Mouse (Mus musculus) lung, postnatal 0 days (tissue): Measurements from ENCODE around the gene Nav1. TPM values are rescaled to one million over a fixed set of nuclear protein-coding genes. Genes with fewer than 3 reads are reported as not detected.

Source experiments
- ATAC-seq: fragments of 200-750 bp; cut with Nextera tagmentation; 2 replicates; pipeline ENCODE4 v1.8.0; 2017; ENCODE audit warnings: moderate library complexity
- DNase-seq: peaks from one replicate; pipeline ENCODE4 v3.0.0-alpha.2; 2016; ENCODE audit warnings: low spot score
- H3K27ac ChIP-seq: fragments of 300-500 bp; sonication (generic); 2 replicates; pipeline ENCODE4 v1.5.1; 2014; ENCODE audit warnings: antibody characterized with exemption, mild to moderate bottlenecking, low read length, mixed read lengths
- H3K27me3 ChIP-seq: fragments of 300-500 bp; sonication (generic); replicated peaks from 2 replicates; pipeline ENCODE4 v1.6.1; 2014; ENCODE audit warnings: low read length, mixed read lengths; ENCODE audit not compliant: insufficient read depth
- H3K36me3 ChIP-seq: fragments of 300-500 bp; sonication (generic); 2 replicates; pipeline ENCODE4 v1.6.1; 2014; ENCODE audit warnings: low read length, mixed read lengths; ENCODE audit not compliant: insufficient read depth
- H3K4me1 ChIP-seq: fragments of 300-500 bp; sonication (generic); 2 replicates; pipeline ENCODE4 v1.6.1; 2014; ENCODE audit warnings: antibody characterized with exemption, low read depth, low read length, mixed read lengths; ENCODE audit not compliant: insufficient read depth
- H3K4me2 ChIP-seq: fragments of 300-500 bp; sonication (generic); replicated peaks from 2 replicates; pipeline ENCODE4 v1.6.1; 2014; ENCODE audit warnings: low read depth, mild to moderate bottlenecking, low read length, moderate library complexity, mixed read lengths
- H3K4me3 ChIP-seq: fragments of 300-500 bp; sonication (generic); 2 replicates; pipeline ENCODE4 v1.5.1; 2014; ENCODE audit warnings: low read depth, low read length
- H3K9ac ChIP-seq: fragments of 300-500 bp; sonication (generic); replicated peaks from 2 replicates; pipeline ENCODE4 v1.6.1; 2014; ENCODE audit warnings: low read depth, mild to moderate bottlenecking
- H3K9me3 ChIP-seq: fragments of 300-500 bp; sonication (generic); 2 replicates; pipeline ENCODE4 v1.6.1; 2016; ENCODE audit warnings: low read length, mixed read lengths
- CTCF ChIP-seq: IDR thresholded peaks from 2 replicates; pipeline ENCODE4 v1.5.1; 2016; ENCODE audit warnings: antibody characterized with exemption, mild to moderate bottlenecking
- EP300 ChIP-seq: IDR thresholded peaks from 2 replicates; pipeline ENCODE4 v1.6.1; 2016; ENCODE audit warnings: antibody characterized with exemption, mild to moderate bottlenecking, control low read depth
- WGBS: fragments of 180-500 bp; shearing (Covaris S2); extraction: QIAGEN DNeasy Blood & Tissue Kit; methylation state at CpG from one replicate; pipeline ENCODE4 v1.1.7; 2014; 5-methylcytosine and 5-hydroxymethylcytosine counted together
- polyA plus RNA-seq: library from polyadenylated mRNA; unstranded; fragments of >200 nt; fragmentation: Nextera tagmentation; extraction: Ambion mirVana; gene quantifications from 2 replicates; pipeline ENCODE4 v1.2.1, GENCODE M21; 2015

Nav1 gene
- polyA plus RNA-seq, 1 experiment from 2014 or later: 5.7 TPM

DNA sequence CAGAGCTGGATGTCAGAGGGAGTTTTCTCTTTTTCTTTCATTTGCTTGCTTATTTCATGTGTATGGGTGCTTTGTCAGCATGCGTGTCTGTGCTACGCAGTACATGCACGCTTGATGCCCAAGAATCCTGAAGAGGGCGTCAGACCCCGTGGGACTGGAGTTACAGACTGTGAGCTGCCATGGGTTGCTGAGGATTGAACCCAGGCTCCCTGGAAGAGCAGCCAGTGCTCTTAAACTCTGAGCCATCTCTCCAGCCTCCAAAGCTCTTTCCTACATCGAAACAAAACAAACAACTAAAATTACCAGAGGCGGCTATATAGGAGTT is 131.6 kb downstream of the Nav1 start:
- no peak overlapping the region for H3K4me2 ChIP-seq
- TF ChIP-seq CTCF (0 out of 2 replicates have a peak, but pooled peaks have one; percentile 9), EP300 (no peak)
- DNase-seq: no peak
- H3K9ac ChIP-seq: no peak overlapping the region
- no peak overlapping the region for H3K4me3 ChIP-seq
- no peak overlapping the region for H3K27ac ChIP-seq
- H3K27me3 ChIP-seq: no peaks in the 10 kb centered on the region
- no peaks in the 10 kb centered on the region for H3K36me3 ChIP-seq
- WGBS: 70% methylated on average over 7 of the region's 7 CpGs
- H3K9me3 ChIP-seq: no peaks in the 10 kb centered on the region
- no peak for ATAC-seq
- H3K4me1 ChIP-seq: no peaks in the 10 kb centered on the region

DNA sequence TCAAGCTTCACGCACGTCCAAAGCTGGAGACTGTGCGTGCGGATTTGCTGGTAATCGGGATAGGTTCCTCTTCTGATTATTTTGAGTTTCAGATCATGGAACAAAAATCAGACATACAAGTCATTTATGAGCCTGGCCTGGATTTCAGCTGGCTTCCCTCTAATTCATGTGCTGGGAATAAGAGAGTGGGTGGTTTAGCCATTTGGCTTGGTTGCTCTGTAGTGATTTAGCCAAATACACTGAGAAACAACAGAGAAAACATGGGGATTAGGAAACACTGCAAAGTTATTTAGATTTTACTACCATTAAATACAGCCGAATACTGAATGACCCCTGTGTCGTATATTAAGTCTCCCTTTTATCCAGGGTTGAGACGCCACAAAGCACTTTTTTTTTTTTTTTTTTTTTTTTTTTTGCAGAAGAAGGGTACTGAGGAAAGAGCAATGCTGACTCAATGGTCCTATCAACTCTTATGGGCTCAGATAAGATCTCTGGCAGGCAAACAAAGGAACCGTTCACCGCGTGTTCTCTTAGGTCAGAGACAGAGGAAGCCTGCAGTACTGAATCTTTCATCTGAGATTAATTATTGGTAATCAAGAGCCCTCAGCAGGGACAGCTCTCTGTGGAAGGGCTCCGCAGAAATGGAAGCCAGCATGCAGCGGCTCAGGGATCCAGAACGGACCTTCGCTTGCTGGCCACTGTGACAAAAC is 132.1 kb downstream of the Nav1 start:
- Histone ChIP-seq H3K4me3 (no peak overlapping the region), H3K27ac (no peak overlapping the region), H3K4me2 (no peak overlapping the region), H3K36me3 (no peaks in the 10 kb centered on the region), H3K4me1 (no peaks in the 10 kb centered on the region), H3K27me3 (no peaks in the 10 kb centered on the region), H3K9ac (no peak overlapping the region), H3K9me3 (no peaks in the 10 kb centered on the region)
- WGBS: 56% methylated on average over 15 of the region's 15 CpGs
- no peak for DNase-seq
- TF ChIP-seq EP300 (no peak), CTCF (no peak)
- ATAC-seq: no peak

DNA sequence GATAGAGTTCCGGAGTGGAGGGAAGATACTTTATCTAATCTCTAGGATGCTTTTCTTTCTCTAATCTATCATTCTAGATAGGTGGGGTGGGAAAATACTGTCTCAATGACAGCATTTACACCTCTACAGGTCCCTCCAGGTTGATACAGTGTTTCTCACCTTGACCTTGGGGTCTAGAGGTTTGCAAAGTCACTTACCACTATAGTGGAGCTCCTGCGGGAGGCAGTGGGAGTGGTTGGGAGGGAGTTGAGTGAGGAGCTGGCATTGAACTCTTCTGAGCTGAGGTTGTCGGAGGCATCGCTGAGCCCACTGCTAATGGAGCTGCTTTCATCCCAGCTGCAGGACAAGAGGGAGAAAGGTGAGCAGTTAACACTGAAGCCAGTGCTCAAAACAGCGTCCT is 134.6 kb downstream of the Nav1 start:
- Histone ChIP-seq H3K4me1 (no peaks in the 10 kb centered on the region), H3K4me3 (no peak overlapping the region), H3K36me3 (no peaks in the 10 kb centered on the region), H3K27me3 (no peaks in the 10 kb centered on the region), H3K9me3 (no peaks in the 10 kb centered on the region), H3K27ac (no peak overlapping the region), H3K9ac (no peak overlapping the region), H3K4me2 (no peak overlapping the region)
- TF ChIP-seq CTCF (no peak), EP300 (no peak)
- ATAC-seq (no peak), DNase-seq (no peak)
- WGBS: 72% methylated on average over 5 of the region's 5 CpGs

DNA sequence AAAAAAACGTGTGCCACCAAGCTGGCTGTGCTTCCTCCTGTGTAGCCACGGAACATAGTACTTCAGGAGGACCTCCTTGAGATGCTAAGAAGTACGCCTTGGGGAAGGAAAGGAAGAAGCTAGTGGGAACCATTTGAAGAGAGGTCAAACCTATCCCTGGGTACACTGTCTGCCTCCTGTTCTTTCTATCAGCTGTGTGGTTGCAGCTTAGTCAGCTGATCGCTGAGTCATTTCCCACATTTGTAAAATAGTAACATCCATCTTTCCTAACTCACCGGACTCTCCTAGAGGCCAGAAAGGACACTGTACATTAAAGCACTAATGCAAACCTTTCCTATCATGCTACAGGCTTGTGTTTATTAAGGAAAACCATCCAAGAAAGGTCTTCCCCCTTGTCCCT is 135.4 kb downstream of the Nav1 start:
- Histone ChIP-seq H3K9me3 (no peaks in the 10 kb centered on the region), H3K4me2 (no peak overlapping the region), H3K4me1 (no peaks in the 10 kb centered on the region), H3K9ac (no peak overlapping the region), H3K27me3 (no peaks in the 10 kb centered on the region), H3K27ac (no peak overlapping the region), H3K4me3 (no peak overlapping the region), H3K36me3 (no peaks in the 10 kb centered on the region)
- WGBS: 55% methylated on average over 5 of the region's 5 CpGs
- ATAC-seq: no peak
- DNase-seq: no peak
- no peak for TF ChIP-seq CTCF
- TF ChIP-seq EP300: no peak

DNA sequence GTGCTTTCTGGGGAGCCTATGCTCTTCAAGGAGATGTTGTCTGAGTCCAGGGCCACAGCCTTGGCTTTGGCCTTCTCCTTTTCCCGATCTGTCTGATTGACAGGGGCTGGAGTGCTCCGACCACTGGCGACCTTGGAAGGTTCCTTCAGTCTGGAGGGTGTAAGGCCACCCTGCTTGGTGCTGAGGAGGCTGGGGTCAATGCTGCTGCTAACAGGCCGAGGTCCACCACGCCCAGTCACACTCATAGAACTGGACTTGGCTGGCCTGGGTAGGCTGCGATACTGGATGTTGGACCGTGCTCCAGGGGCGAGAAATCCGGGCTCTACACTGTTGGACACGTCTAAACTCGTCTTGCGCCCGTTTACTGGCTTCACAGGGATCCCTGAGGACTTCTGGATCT is 136.5 kb downstream of the Nav1 start:
- H3K27ac ChIP-seq: no peak overlapping the region
- H3K9ac ChIP-seq: no peak overlapping the region
- TF ChIP-seq CTCF (no peak), EP300 (no peak)
- H3K36me3 ChIP-seq: no peaks in the 10 kb centered on the region
- no peaks in the 10 kb centered on the region for H3K4me1 ChIP-seq
- DNase-seq: no peak
- ATAC-seq: no peak
- H3K4me3 ChIP-seq: no peak overlapping the region
- H3K27me3 ChIP-seq: no peaks in the 10 kb centered on the region
- H3K4me2 ChIP-seq: no peak overlapping the region
- H3K9me3 ChIP-seq: no peaks in the 10 kb centered on the region
- WGBS: 91% methylated on average over 13 of the region's 13 CpGs

DNA sequence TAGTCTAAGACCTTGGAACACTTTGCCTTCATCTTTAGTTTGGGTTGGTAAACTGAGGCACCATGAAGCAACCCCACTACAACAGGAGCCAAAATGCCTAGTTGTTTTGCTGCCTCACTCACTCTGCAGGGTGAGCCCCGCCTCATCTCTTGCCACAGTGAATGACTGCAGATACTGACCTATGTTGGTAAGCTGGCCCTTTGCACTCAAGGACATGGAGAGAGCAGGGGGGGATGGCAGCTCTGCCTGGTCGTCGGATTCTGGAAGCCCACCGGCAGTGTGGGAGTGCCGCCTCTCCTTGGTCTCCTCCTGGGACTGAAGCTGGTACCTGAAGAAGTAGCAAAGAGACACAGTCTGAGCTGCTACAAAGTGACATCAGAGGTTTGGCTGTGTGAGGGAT is 139.6 kb downstream of the Nav1 start:
- 0 out of 2 replicates have a peak, but pooled peaks cover 4% of the 10 kb centered on the region for H3K4me1 ChIP-seq
- ATAC-seq (no peak), DNase-seq (no peak)
- no peaks in the 10 kb centered on the region for H3K36me3 ChIP-seq
- 91% methylated on average over 5 of the region's 5 CpGs for WGBS
- H3K27ac ChIP-seq: no peak overlapping the region
- no peak overlapping the region for H3K4me3 ChIP-seq
- H3K27me3 ChIP-seq: no peaks in the 10 kb centered on the region
- no peak overlapping the region for H3K9ac ChIP-seq
- no peaks in the 10 kb centered on the region for H3K9me3 ChIP-seq
- TF ChIP-seq EP300 (no peak), CTCF (no peak)
- H3K4me2 ChIP-seq: no peak overlapping the region

DNA sequence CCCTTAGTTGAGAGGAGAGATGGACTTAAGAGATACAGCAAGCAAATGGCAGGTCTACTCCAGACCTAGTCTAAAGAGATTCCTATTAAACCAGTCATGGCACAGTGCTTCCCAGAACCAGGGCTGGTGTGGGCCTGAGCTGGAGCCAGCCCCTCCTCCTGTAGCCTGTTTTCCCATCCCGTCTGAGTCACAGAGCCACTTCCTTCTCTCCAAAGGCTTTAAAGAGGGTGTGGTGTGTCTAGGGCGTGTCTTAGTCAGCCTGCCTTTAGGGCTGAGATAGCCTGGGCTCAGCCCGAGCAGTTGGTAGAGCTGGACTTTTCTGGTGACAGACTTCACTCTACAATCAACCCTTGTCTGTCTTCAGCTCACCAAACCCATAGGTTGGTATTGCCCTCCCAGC is 140.2 kb downstream of the Nav1 start:
- H3K9me3 ChIP-seq: no peaks in the 10 kb centered on the region
- peak; percentile 18 for DNase-seq
- peak; percentile 45 for ATAC-seq
- no peak overlapping the region for H3K27ac ChIP-seq
- H3K9ac ChIP-seq: no peak overlapping the region
- peaks cover 4% of the 10 kb centered on the region; the same call in 1 of the 2 replicates for H3K4me1 ChIP-seq
- 57% methylated on average over 3 of the region's 3 CpGs for WGBS
- no peaks in the 10 kb centered on the region for H3K27me3 ChIP-seq
- no peaks in the 10 kb centered on the region for H3K36me3 ChIP-seq
- no peak overlapping the region for H3K4me2 ChIP-seq
- H3K4me3 ChIP-seq: no peak overlapping the region
- TF ChIP-seq CTCF (no peak), EP300 (no peak)
